Mouse (Mus musculus) stomach, embryonic 15.5 days (tissue): ENCODE results near the gene Vamp3. TPM values are rescaled to one million over a fixed set of nuclear protein-coding genes. Genes with fewer than 3 reads are reported as not detected.

Experiments used
- ATAC-seq: fragments of 200-750 bp; cut with Nextera tagmentation; 2 replicates; pipeline ENCODE4 v1.8.0; 2017; ENCODE audit warnings: low read depth, moderate number of reproducible peaks, moderate TSS enrichment; ENCODE audit not compliant: insufficient read depth, low FRiP score
- H3K27ac ChIP-seq: fragments of 300-500 bp; sonication (generic); 2 replicates; pipeline ENCODE4 v1.5.1; 2015; ENCODE audit warnings: mild to moderate bottlenecking, inconsistent platforms
- H3K27me3 ChIP-seq: fragments of 300-500 bp; sonication (generic); replicated peaks from 2 replicates; pipeline ENCODE4 v1.6.1; 2015; ENCODE audit warnings: inconsistent platforms
- H3K36me3 ChIP-seq: fragments of 300-500 bp; sonication (generic); 2 replicates; pipeline ENCODE4 v1.6.1; 2015; ENCODE audit warnings: inconsistent platforms
- H3K4me1 ChIP-seq: fragments of 300-500 bp; sonication (generic); 2 replicates; pipeline ENCODE4 v1.6.1; 2015; ENCODE audit warnings: inconsistent platforms
- H3K4me2 ChIP-seq: fragments of 300-500 bp; sonication (generic); 2 replicates; pipeline ENCODE4 v1.6.1; 2015; ENCODE audit warnings: mild to moderate bottlenecking, inconsistent platforms
- H3K4me3 ChIP-seq: fragments of 300-500 bp; sonication (generic); replicated peaks from 2 replicates; pipeline ENCODE4 v1.5.1; 2015; ENCODE audit warnings: inconsistent platforms
- H3K9ac ChIP-seq: fragments of 300-500 bp; sonication (generic); 2 replicates; pipeline ENCODE4 v1.6.1; 2015; ENCODE audit warnings: inconsistent platforms
- H3K9me3 ChIP-seq: fragments of 300-500 bp; sonication (generic); 2 replicates; pipeline ENCODE4 v1.6.1; 2016; ENCODE audit warnings: inconsistent platforms
- WGBS: fragments of 180-500 bp; shearing (Covaris S2); methylation state at CpG from one replicate; pipeline ENCODE4 v1.1.7; 2015; 5-methylcytosine and 5-hydroxymethylcytosine counted together
- polyA plus RNA-seq: library from polyadenylated mRNA; unstranded; fragments of >200 nt; fragmentation: Nextera tagmentation; extraction: Ambion mirVana; gene quantifications from 2 replicates; pipeline ENCODE4 v1.2.1, GENCODE M21; 2015

Vamp3 gene
- polyA plus RNA-seq, result 129 and 133 TPM in 2 replicates

DNA sequence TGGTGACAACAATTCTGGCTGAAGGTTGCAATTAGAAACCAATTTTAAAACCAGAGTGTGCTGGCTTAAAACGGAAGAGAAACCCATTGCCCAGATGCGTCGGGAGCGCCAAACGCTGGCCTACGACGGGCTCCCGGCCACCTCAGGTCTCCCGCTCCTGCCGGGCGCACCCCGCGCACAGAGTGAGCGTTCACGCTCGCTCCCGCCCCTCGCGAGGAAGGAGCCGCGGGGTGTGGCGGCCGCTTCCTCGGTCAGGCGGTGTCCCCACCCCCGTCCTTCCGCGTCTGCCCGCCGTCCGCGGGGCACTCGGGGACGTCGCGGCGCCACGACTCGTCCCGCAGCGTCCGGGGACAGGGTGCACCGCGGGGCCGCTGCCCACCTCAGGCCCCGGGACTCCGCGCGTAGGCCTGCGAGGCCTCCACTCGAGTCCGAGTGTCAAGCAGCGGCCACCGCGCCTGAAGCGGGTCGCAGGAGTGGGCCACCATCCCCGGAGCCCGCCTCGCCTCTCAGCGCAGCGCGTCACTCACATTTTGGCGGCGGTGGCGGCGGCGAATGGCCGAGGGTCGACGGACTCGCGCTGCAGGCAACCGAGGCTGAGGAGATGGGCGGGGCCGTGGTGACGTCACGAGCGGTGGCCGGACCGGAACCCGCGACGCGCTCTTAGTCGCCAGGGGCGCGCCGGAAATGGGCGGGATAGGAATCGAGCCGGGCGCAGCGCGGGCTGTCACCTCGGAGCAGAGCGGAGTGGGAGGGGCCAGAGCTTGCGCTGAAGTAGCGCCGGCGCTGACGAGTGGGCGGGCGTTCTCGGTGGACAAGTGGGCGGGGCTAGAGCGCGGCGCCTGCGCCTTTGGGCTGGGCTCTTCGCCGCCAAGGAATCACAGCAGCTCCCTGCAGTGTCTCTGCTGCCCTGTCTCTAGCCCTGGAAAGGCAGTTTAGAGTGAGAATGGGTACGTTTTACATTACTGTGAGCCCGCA is at the start of gene Vamp3:
TSS of gene Vamp3 (minus strand) at position 617 of the 975 bp plus-strand sequence.
- WGBS, result under 1% methylated on average over 113 of the region's 114 CpGs
- no peaks in the 10 kb centered on the region for H3K27me3 ChIP-seq
- H3K36me3 ChIP-seq, result peaks cover 5% of the 10 kb centered on the region; the same call in 1 of the 2 replicates
- H3K4me1 ChIP-seq, result peaks cover 6% of the 10 kb centered on the region
- H3K4me3 ChIP-seq, result peak within 1 kb of the TSS; percentile 88
- no peaks in the 10 kb centered on the region for H3K9me3 ChIP-seq
- H3K4me2 ChIP-seq, result peak within 1 kb of the TSS; percentile 64
- H3K9ac ChIP-seq, result peak within 1 kb of the TSS; percentile 93
- peak; percentile 100 for ATAC-seq
- peak within 1 kb of the TSS; percentile 92 for H3K27ac ChIP-seq

DNA sequence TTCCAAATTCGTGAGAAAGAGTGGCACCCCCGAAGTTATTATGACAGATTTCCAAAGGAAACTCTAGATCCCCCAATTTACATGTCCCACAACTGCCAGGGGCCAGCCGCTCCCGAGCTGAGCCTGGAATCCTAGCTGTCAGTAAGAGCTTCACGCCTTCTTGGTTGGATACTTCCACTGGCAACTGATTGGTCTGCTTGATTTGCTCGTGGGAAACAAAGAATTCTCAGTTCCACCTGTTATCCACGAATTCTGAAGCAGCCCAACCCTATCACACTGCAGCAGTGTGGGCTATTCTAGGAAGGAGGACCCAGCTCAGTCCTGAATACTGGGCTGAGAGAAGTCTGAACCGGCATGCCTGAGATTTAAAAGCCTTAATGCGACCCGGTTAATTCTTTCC is 48.7 kb upstream of the Vamp3 start:
- Histone ChIP-seq H3K27ac (no peak overlapping the region), H3K4me2 (0 out of 2 replicates have a peak overlapping the region, but pooled peaks have one; percentile 14), H3K9me3 (no peaks in the 10 kb centered on the region), H3K36me3 (no peaks in the 10 kb centered on the region), H3K4me3 (0 out of 2 replicates have a peak overlapping the region, but pooled peaks have one; percentile 3), H3K9ac (no peak overlapping the region), H3K4me1 (0 out of 2 replicates have a peak, but pooled peaks cover 9% of the 10 kb centered on the region), H3K27me3 (peaks cover 33% of the 10 kb centered on the region)
- WGBS, result 36% methylated on average over 10 of the region's 10 CpGs
- ATAC-seq, result no peak

DNA sequence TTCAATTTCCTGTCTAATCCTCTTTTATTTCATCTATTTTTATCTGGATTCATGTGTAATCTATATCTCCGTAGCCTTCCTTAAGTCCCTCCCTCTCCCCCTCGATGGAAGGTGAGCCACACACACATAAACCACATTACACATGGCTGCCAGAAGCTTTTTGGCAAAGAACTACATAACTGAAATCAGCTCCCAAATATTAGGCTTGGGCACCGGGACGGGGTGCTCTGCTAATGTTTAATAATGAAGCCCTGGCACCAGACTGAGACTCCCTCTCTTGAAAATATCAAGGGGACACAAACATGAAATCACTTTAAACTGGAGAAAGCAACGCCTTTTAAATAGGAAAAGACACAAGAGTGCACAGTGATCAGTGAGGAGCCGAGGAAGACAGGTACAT is 48.1 kb upstream of the Vamp3 start:
- WGBS, result 69% methylated on average over 6 of the region's 6 CpGs
- peaks cover 33% of the 10 kb centered on the region for H3K27me3 ChIP-seq
- ATAC-seq, result no peak
- no peak overlapping the region for H3K27ac ChIP-seq
- no peak overlapping the region for H3K9ac ChIP-seq
- H3K36me3 ChIP-seq, result no peaks in the 10 kb centered on the region
- H3K4me1 ChIP-seq, result 0 out of 2 replicates have a peak, but pooled peaks cover 9% of the 10 kb centered on the region
- no peaks in the 10 kb centered on the region for H3K9me3 ChIP-seq
- H3K4me2 ChIP-seq, result no peak overlapping the region
- H3K4me3 ChIP-seq, result no peak overlapping the region

DNA sequence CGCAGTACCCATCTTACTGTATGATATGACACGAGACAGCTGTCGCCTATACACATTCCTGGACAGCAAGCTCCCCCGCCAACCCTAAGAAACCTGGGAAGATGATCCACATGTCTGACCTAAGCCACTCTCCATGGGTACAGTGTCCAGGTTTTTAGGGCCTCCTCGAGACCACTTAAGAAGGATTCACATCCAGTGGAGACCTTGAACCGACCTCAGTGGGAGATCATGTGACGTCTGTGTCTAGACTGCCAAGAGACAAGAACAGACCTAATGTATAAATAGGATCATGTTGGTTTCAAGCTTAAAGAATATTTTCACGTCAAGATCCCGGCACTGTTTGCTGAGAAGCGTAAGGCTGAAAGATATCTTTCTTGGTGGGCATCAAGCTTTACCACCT is 46.4 kb upstream of the Vamp3 start:
- Histone ChIP-seq H3K27ac (no peak overlapping the region), H3K9me3 (no peaks in the 10 kb centered on the region), H3K27me3 (peaks cover 23% of the 10 kb centered on the region), H3K4me3 (no peak overlapping the region), H3K9ac (no peak overlapping the region), H3K4me1 (0 out of 2 replicates have a peak, but pooled peaks cover 9% of the 10 kb centered on the region), H3K4me2 (no peak overlapping the region), H3K36me3 (no peaks in the 10 kb centered on the region)
- WGBS, result 71% methylated on average over 10 of the region's 10 CpGs
- no peak for ATAC-seq

DNA sequence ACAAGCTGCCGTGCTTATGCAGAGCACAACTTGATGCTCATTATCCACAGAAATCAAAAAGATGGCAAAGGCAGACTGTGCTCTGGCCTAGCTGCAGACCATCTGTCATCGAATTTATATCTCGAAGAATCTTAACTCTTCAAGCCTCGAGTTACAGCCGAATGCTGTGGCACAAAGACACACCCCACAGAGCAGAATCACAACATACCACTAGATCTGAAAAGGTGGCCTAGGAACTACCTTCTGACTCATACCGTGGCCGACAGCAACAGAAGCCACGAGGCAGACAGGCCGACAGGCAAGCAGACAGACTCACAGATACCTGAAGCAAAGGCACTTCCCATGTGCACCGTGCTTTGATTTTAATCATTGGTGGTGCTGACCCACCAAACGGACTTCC is 45.9 kb upstream of the Vamp3 start:
- Histone ChIP-seq H3K27ac (no peak overlapping the region), H3K9ac (no peak overlapping the region), H3K4me2 (no peak overlapping the region), H3K4me3 (no peak overlapping the region), H3K36me3 (no peaks in the 10 kb centered on the region), H3K27me3 (peaks cover 23% of the 10 kb centered on the region), H3K9me3 (no peaks in the 10 kb centered on the region), H3K4me1 (0 out of 2 replicates have a peak, but pooled peaks cover 6% of the 10 kb centered on the region)
- no peak for ATAC-seq
- WGBS, result 77% methylated on average over 11 of the region's 11 CpGs

DNA sequence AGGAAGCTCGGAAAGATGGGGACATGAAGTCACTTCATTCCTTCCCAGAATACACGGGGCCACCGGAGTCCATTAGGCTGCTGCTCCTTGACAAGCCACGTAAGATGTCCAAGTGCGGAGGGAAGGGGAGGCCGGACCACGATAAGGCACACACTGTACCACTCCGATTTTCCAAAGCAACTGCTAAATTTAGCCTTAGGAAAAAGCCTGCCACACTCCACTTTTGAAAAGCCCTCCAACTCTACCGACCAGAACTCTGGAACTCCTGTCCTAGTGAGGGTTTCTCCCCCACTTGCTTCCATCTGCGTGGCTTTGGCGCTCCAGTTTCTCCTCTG is 39.3 kb upstream of the Vamp3 start:
- H3K36me3 ChIP-seq, result no peaks in the 10 kb centered on the region
- no peaks in the 10 kb centered on the region for H3K27me3 ChIP-seq
- no peak for ATAC-seq
- WGBS, result 70% methylated on average over 11 of the region's 11 CpGs
- no peak overlapping the region for H3K9ac ChIP-seq
- H3K4me2 ChIP-seq, result no peak overlapping the region
- H3K4me1 ChIP-seq, result 0 out of 2 replicates have a peak, but pooled peaks cover 2% of the 10 kb centered on the region
- peak overlapping the region; percentile 28; the same call in 1 of the 2 replicates for H3K27ac ChIP-seq
- no peak overlapping the region for H3K4me3 ChIP-seq
- no peaks in the 10 kb centered on the region for H3K9me3 ChIP-seq

DNA sequence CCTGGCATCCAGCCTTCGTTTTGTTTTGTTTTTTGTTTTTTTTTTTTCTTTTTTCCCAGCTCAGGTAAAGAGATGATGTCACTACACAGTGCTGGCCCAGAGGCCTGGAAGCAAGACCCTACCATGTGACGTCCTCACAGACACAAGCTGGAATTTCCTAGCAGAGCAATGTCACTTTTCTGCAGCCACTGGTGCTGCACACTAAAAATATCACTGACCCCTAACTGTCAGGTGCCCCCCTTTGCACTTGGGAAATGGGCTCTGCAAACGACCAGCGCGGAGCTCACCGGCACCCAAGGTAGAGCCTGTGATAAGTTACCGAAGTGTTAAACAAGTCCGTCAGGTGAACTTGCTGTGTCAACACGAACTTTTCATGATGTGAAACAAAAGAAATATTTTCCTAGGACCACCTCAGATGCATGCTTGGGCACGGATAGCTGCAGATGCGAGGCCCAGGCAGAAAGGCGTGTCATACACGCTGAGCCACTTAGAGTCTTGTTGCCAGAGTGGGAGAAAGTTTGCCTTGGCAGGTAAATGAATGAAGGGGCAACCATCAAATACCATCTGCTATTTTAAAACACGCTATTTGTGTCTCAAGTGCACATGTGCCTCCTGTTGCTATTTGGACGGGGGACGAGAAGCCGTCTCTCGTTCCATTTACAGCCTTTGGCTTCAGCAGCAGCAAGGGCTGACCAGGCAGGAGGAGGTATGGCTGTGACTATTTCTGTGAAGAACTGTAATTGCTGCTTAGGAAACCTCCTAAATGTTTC is 38.8 kb upstream of the Vamp3 start:
- no peaks in the 10 kb centered on the region for H3K36me3 ChIP-seq
- 67% methylated on average over 18 of the region's 18 CpGs for WGBS
- peak overlapping the region; percentile 19; the same call in 1 of the 2 replicates for H3K4me2 ChIP-seq
- 0 out of 2 replicates have a peak, but pooled peaks cover 2% of the 10 kb centered on the region for H3K4me1 ChIP-seq
- peak overlapping the region; percentile 44; the same call in 1 of the 2 replicates for H3K27ac ChIP-seq
- H3K9me3 ChIP-seq, result no peaks in the 10 kb centered on the region
- H3K4me3 ChIP-seq, result no peak overlapping the region
- no peak overlapping the region for H3K9ac ChIP-seq
- 0 out of 2 replicates have a peak, but pooled peaks have one; percentile 31 for ATAC-seq
- H3K27me3 ChIP-seq, result no peaks in the 10 kb centered on the region

DNA sequence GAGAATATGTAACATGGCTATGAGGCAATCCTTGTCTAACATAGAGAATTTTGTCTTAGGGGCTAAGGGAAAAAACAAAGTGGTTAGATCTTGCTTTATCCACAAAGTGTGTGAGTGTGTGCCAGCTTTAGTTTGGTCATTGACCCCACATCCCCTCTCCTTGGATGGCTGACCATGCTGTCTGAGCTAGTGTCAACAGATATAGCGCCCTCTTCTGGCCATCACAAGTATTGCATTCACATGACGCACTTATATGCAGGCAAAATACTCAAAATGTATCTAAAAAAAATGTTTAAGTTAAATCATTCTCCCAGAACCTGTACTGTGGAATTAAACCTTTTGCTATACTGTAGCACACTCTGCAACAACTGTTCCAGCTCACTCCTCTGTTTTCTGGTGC is 37.4 kb upstream of the Vamp3 start:
- Histone ChIP-seq H3K4me3 (no peak overlapping the region), H3K4me1 (0 out of 2 replicates have a peak, but pooled peaks cover 2% of the 10 kb centered on the region), H3K27ac (no peak overlapping the region), H3K9me3 (no peaks in the 10 kb centered on the region), H3K9ac (no peak overlapping the region), H3K27me3 (no peaks in the 10 kb centered on the region), H3K4me2 (no peak overlapping the region), H3K36me3 (no peaks in the 10 kb centered on the region)
- no peak for ATAC-seq
- 37% methylated on average over 2 of the region's 2 CpGs for WGBS

DNA sequence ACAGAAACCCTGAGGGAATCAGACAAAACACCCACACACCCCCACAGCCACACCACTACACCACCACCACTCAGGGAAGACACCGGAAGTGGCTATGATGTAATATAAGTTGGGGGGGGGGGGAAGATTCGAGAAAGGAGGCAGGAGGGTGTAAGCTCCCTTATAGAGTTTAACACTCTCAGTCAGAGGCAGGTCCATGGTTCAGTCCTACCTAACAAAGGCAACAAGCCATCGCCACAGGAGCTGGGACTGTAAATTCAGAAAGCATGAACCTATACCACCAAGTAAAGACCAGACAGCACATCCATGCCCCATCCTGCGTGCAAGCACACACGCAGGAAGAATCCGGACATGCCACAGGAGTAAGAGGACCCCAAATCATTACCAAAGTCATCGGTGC is 31.5 kb upstream of the Vamp3 start, which contains the start of gene Gm13090:
TSS of gene Gm13090 (plus strand) at position 301 of the 400 bp plus-strand sequence.
- 93% methylated on average over 7 of the region's 7 CpGs for WGBS
- ATAC-seq, result no peak

DNA sequence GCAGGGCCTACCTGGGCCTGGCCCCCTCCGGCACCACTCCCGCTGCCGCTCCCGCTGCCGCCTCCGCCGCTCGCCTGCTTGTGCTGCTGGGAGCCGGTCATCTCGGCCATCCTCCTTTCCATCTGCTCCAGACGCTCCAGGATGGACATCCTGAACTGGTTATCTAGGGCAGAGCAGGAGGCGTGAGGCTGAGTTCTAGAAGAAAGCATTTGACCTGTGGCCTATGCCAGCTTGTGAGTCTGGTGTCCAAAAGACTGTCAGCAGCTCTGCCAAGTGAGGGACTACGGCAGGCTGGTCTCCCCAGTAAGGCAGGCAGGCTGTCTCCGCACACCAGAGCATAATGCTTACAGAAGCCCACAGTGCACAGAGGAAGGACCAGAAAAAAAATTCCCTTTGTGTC is 31.1 kb upstream of the Vamp3 start:
- H3K4me2 ChIP-seq, result no peak overlapping the region
- H3K27ac ChIP-seq, result no peak overlapping the region
- no peak overlapping the region for H3K4me3 ChIP-seq
- H3K27me3 ChIP-seq, result no peaks in the 10 kb centered on the region
- H3K9ac ChIP-seq, result no peak overlapping the region
- no peaks in the 10 kb centered on the region for H3K36me3 ChIP-seq
- H3K9me3 ChIP-seq, result no peaks in the 10 kb centered on the region
- H3K4me1 ChIP-seq, result no peaks in the 10 kb centered on the region
- WGBS, result 90% methylated on average over 14 of the region's 14 CpGs
- ATAC-seq, result no peak

More for the DNA sequence above, 31.5 kb upstream of the Vamp3 start, which contains the start of gene Gm13090:
- H3K27ac ChIP-seq, result no peak within 1 kb of the TSS
- no peaks in the 10 kb centered on the region for H3K4me1 ChIP-seq
- H3K27me3 ChIP-seq, result no peaks in the 10 kb centered on the region
- no peak within 1 kb of the TSS for H3K4me2 ChIP-seq
- no peak within 1 kb of the TSS for H3K4me3 ChIP-seq
- no peak within 1 kb of the TSS for H3K9ac ChIP-seq
- H3K36me3 ChIP-seq, result no peaks in the 10 kb centered on the region
- no peaks in the 10 kb centered on the region for H3K9me3 ChIP-seq

DNA sequence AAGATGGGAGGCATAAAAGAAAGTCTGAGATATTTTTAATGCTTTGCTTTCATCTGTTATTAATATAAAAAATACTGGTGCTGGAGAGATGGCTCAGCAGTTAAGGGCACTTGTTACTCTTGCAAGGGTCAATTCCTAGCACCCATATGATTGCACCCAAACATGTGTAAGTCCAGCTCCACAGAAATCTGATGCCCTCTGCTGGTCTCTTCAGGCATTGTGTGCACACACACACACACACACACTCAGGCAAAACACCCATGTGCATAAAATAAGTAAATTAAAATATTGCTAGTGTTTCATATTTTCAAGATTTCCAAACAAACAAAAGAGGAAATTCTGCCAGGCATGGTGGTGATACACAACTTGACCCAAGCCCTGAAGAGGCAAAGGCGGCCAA is 29.6 kb upstream of the Vamp3 start:
- Histone ChIP-seq H3K4me2 (no peak overlapping the region), H3K4me3 (no peak overlapping the region), H3K27ac (no peak overlapping the region), H3K27me3 (no peaks in the 10 kb centered on the region), H3K36me3 (no peaks in the 10 kb centered on the region), H3K9me3 (no peaks in the 10 kb centered on the region), H3K9ac (no peak overlapping the region), H3K4me1 (no peaks in the 10 kb centered on the region)
- ATAC-seq, result no peak
- WGBS, result 96% methylated on average over 1 of the region's 1 CpGs
